Mouse (Mus musculus) layer of hippocampus, postnatal 10 days (tissue): ENCODE results near the gene Nudt21. TPM values are rescaled to one million over a fixed set of nuclear protein-coding genes. Genes with fewer than 3 reads are reported as not detected.

Source experiments
- DNase-seq, 2 experiments: peaks; one replicate each; pipeline ENCODE4 v3.0.0; 2021; ENCODE audit warnings: low spot score in 2 of 2
- total RNA-seq, 2 experiments: library from RNA; stranded (reverse); gene quantifications; 2 replicates each; pipeline ENCODE4 v1.2.3; 2021

Gene Nudt21
- total RNA-seq, 2 experiments from 2014 or later = 66.6 to 70.0 TPM

DNA sequence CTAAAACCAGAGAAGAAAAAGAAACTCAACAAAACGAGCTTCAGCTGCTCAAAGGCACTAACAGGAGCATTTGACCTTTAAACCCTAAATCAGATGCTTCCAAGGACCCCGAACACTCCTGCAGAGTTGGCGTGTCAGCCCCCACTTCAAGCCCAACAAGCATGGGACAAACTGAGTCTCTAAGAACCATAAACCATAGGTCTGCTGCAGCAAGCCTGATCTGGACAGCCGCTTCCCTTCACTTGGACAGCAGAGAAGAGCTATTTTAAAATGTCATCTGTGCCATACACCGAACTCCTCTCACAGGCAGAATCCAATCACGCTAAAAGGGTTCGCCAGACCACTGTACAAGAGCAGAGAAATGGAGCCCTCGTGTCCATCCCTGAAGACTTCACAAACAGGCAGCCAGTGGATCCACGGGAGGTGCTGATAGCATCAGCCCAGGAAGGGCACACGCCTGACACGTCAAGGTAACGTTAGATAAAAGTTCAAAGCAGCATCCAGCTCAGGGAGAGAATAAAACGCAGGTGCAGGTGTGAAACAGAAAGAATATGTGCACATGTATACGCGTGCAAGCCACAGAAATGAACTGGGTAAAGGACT lies 27.5 kb downstream of the Nudt21 start:
- DNase-seq = no peak

- DNase-seq = no peak
Measured at GRCm38 (mm10) chr8:94004139-94004538, 32.7 kb downstream of the Nudt21 start.

- no peak for DNase-seq
Measured at GRCm38 (mm10) chr8:93998961-93999360, 37.9 kb downstream of the Nudt21 start.

GRCm38 (mm10) chr8:93989739-93990138 lies 47.1 kb downstream of the Nudt21 start:
- DNase-seq = no peak

- DNase-seq = no peak
Measured at GRCm38 (mm10) chr8:93984731-93985130, 52.1 kb downstream of the Nudt21 start.

GRCm38 (mm10) chr8:93983827-93984226 lies 53.0 kb downstream of the Nudt21 start:
- DNase-seq = peak in 1 of 2 experiments; percentile 72

GRCm38 (mm10) chr8:93981679-93982215 lies 55.1 kb downstream of the Nudt21 start:
- no peak for DNase-seq

GRCm38 (mm10) chr8:93980141-93980540 lies 56.7 kb downstream of the Nudt21 start:
- DNase-seq = peak in 1 of 2 experiments; percentile 16

GRCm38 (mm10) chr8:93976446-93977211 lies 60.2 kb downstream of the Nudt21 start:
- peak in 1 of 2 experiments; percentile 9 for DNase-seq

- DNase-seq = peak in 1 of 2 experiments; percentile 6
Measured at GRCm38 (mm10) chr8:93975358-93975757, 61.5 kb downstream of the Nudt21 start.

GRCm38 (mm10) chr8:93974602-93975186 lies 62.1 kb downstream of the Nudt21 start:
- DNase-seq = peak in 1 of 2 experiments; percentile 8

GRCm38 (mm10) chr8:93973831-93974375 lies 62.9 kb downstream of the Nudt21 start:
- peak in 1 of 2 experiments; percentile 14 for DNase-seq

- DNase-seq = peak in 1 of 2 experiments; percentile 24
Measured at GRCm38 (mm10) chr8:93972971-93973734, 63.7 kb downstream of the Nudt21 start.

- no peak for DNase-seq
Measured at GRCm38 (mm10) chr8:93972211-93972610, 64.6 kb downstream of the Nudt21 start.

DNA sequence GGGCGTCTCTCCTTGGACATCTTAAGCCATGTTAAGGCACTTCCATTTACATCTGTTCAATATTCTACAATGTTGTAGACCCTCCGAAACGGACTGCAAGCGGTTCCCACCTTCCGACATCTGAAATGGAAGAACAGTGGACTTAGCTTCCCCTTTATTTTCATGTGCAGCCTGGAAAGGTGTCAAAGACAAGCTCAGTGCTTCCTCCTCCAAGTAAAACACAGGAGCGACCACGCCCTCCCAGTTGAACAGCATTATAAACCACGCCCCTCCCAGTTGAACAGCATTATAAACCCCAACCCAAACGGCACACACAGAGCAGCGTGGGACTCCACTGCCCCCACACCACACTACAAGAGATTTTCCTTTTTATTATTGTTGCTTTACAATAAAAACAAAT lies 65.4 kb downstream of the Nudt21 start:
- DNase-seq = peak in 1 of 2 experiments; percentile 13

DNA sequence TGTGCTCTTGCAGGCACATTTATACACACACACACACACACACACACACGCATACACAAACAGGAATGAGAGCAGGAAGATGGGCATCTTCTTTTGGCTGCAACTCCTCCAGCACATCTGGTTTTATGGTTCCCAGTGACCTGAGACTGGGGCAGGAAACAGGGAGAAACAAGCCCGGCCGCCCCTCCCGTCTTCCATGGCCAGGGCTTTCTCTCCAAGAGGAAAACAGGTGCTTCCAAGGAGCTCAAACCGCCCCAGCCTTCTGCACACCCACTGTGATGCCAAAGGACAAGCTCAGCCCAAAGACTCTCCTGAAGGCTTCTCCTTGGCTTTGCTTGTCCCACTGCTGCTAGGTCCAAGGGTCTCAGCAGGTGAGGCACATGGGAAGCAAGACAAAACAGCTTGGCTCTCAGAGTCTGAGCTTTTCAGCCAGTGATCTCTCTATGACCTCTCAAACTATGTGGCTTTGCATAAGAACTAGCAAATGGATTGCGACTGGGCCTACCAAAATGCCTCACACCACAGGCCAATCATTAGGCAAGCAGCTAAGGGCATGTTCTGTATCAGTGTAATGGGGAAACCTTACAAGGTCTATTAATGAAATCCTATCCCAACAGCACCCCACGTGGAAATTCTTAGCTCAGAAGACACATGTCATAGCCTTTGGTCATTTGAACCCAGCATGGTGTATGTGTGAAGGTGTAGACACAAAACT lies 67.0 kb downstream of the Nudt21 start:
- DNase-seq = no peak

- no peak for DNase-seq
Measured at GRCm38 (mm10) chr8:93968293-93968692, 68.5 kb downstream of the Nudt21 start.
